Mouse (Mus musculus): ENCODE data around the gene Rreb1. TPM values are rescaled to one million over a fixed set of nuclear protein-coding genes. Genes with fewer than 3 reads are reported as not detected.

Gene Rreb1
- polyA plus RNA-seq, 1 experiment from 2014 or later, result 6.1 TPM

- Histone ChIP-seq H3K27me3 (peaks cover 20% of the 10 kb centered on the region), H3K27ac (no peak overlapping the region), H3K9me3 (replicated peaks) (no peaks in the 10 kb centered on the region), H3K36me3 (no peaks in the 10 kb centered on the region), H3K4me3 (no peak overlapping the region), H3K4me1 (peaks cover 10% of the 10 kb centered on the region), H3K9ac (no peak overlapping the region), H3K4me2 (replicated peaks) (no peak overlapping the region)
- 93% methylated on average over 6 of the region's 6 CpGs for WGBS
- ATAC-seq (ENCODE audit: low FRiP score), result no peak
These were observed 5.5 kb downstream of the Rreb1 start for GRCm38 (mm10) chr13:37783676-37784075.

- 88% methylated on average over 7 of the region's 7 CpGs for WGBS
- peaks cover 15% of the 10 kb centered on the region for H3K27me3 ChIP-seq
- H3K9ac ChIP-seq, result no peak overlapping the region
- H3K36me3 ChIP-seq, result no peaks in the 10 kb centered on the region
- ATAC-seq (ENCODE audit: low FRiP score), result no peak
- H3K4me2 ChIP-seq (replicated peaks), result no peak overlapping the region
- no peaks in the 10 kb centered on the region for H3K9me3 ChIP-seq (replicated peaks)
- H3K27ac ChIP-seq, result no peak overlapping the region
- peaks cover 5% of the 10 kb centered on the region for H3K4me1 ChIP-seq
- H3K4me3 ChIP-seq, result no peak overlapping the region
These were observed 6.0 kb downstream of the Rreb1 start for GRCm38 (mm10) chr13:37784226-37784625.

DNA sequence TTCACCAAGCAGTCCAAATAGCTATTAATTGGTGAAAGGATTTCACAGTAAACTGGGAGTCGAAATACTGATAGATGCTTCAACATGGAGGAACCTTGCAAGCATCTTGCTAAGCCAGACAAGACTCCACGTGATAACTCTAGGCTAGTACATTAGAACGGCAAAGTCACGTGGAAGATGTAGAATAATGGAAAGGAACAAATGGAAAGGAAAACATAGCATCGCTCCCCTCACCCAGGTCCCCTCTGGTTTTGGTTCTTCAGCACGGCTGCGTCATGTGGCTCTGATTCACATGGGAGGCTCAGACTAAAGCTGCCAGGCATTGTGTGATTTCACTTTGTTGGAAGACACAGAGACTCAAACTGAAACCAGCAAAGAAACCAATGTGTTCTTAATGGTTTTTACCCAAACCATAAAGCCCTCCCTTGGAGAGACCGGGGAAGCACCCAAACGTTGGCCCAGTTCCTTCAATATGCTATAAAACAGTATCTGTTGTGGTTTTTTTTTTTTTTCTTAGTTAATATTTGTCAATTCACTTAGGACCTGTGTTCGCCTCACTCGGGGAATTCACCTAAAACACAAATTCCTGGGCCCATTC, 14.6 kb downstream of the Rreb1 start:
- no peak for ATAC-seq (ENCODE audit: low FRiP score)
- Histone ChIP-seq H3K9ac (no peak overlapping the region), H3K36me3 (no peaks in the 10 kb centered on the region), H3K4me2 (replicated peaks) (no peak overlapping the region), H3K9me3 (replicated peaks) (no peaks in the 10 kb centered on the region), H3K4me1 (no peaks in the 10 kb centered on the region), H3K27ac (no peak overlapping the region), H3K4me3 (no peak overlapping the region), H3K27me3 (no peaks in the 10 kb centered on the region)
- WGBS, result 89% methylated on average over 11 of the region's 11 CpGs

GRCm38 (mm10) chr13:37798811-37799210, 20.6 kb downstream of the Rreb1 start:
- Histone ChIP-seq H3K4me3 (no peak overlapping the region), H3K9me3 (replicated peaks) (no peaks in the 10 kb centered on the region), H3K4me1 (peaks cover 7% of the 10 kb centered on the region; the same call in 1 of the 2 replicates), H3K27ac (no peak overlapping the region), H3K36me3 (no peaks in the 10 kb centered on the region), H3K9ac (no peak overlapping the region), H3K4me2 (replicated peaks) (no peak overlapping the region), H3K27me3 (0 out of 2 replicates have a peak, but pooled peaks cover 5% of the 10 kb centered on the region)
- WGBS, result 96% methylated on average over 8 of the region's 8 CpGs
- no peak for ATAC-seq (ENCODE audit: low FRiP score)

GRCm38 (mm10) chr13:37799413-37799812, 21.2 kb downstream of the Rreb1 start:
- H3K9me3 ChIP-seq (replicated peaks), result no peaks in the 10 kb centered on the region
- peaks cover 7% of the 10 kb centered on the region; the same call in 1 of the 2 replicates for H3K4me1 ChIP-seq
- no peak overlapping the region for H3K4me2 ChIP-seq (replicated peaks)
- 0 out of 2 replicates have a peak, but pooled peaks cover 5% of the 10 kb centered on the region for H3K27me3 ChIP-seq
- no peak overlapping the region for H3K9ac ChIP-seq
- ATAC-seq (ENCODE audit: low FRiP score), result no peak
- no peak overlapping the region for H3K4me3 ChIP-seq
- H3K36me3 ChIP-seq, result no peaks in the 10 kb centered on the region
- WGBS, result 87% methylated on average over 9 of the region's 9 CpGs
- no peak overlapping the region for H3K27ac ChIP-seq

DNA sequence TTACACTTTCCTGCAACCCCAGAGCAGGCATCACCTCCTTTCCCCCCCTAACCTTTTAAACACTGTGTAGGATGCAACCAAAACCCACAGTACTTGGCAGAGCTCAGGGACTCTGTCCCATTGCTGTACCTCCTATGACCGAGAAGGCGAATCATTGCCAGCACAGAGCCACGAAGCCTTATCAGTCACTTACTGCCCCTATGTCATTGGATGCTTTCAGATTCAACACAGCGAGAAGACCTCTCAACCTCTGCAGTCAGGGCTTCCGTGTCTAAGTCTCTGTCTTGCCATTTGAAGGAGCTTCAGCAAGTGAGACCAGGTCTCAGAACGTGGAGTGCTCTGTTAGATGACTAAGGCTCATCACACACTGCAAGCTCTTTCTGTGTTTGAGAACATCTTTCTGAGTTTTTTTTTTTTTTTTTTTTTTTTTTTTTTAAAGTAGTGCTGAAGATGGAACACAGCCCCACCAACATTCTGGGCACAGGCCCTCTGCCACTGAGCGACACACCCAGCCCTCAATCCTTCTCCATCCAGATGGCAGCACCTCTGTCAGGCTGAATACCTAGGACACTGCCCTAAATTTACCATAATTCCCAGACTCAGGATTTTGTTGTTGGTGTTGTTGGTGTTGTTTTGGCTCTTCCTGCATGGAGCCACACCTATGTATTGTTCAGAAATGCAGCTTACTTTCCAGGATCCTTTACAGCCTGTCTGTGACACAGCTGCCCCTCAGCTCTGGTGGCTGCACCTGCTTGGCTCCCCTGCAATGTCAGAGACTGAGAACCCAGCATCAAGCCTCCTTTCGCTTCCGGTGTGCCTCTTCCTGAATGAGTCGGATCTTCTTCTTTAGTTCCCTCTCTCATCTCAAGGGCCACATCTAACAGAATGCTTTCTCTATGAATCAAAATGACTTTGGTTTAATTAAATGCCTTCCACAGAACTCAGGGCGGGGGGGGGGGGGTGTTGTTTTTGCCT, 23.2 kb downstream of the Rreb1 start:
- H3K27me3 ChIP-seq, result 0 out of 2 replicates have a peak, but pooled peaks cover 5% of the 10 kb centered on the region
- no peak overlapping the region for H3K4me2 ChIP-seq (replicated peaks)
- H3K4me3 ChIP-seq, result no peak overlapping the region
- H3K9me3 ChIP-seq (replicated peaks), result no peaks in the 10 kb centered on the region
- H3K27ac ChIP-seq, result no peak overlapping the region
- 57% methylated on average over 11 of the region's 11 CpGs for WGBS
- H3K9ac ChIP-seq, result no peak overlapping the region
- ATAC-seq (ENCODE audit: low FRiP score), result no peak
- H3K36me3 ChIP-seq, result no peaks in the 10 kb centered on the region
- H3K4me1 ChIP-seq, result peaks cover 7% of the 10 kb centered on the region; the same call in 1 of the 2 replicates

DNA sequence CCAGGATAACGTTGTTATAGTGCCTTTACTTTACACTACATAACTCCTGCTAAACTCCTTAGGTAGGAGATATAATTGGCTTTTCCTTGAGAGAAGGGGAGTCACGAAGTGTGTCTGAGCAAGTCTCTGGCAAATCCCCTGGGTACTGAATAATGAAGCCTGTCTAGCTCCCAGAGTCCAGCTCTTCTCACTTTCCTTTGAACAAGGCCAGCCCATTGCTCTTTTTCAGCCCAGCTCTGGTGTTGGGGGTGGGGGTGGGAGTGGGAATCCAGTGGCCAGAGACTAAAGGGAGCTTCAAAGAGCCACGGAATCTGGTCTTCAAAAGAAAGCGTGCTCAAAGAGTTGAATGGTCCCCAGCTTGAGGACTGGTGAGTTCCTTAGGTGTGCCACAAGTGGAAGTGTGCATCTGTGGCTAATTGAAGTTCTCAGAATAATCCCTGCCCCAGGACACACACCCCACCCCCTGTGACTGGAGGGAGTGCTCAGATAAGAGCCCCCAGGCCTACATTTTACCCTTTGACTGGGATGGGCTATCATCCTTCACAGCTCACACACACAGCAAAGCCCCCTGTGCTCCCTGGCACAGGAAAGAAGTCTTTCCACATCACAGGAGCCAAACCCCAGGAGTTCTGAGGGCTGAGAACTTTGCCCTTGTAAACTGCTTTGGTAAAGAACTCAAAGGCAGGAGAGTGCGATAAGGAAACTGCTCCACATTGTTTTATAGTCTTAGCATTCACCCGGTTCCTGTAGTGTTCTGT, 24.2 kb downstream of the Rreb1 start:
- H3K4me3 ChIP-seq, result no peak overlapping the region
- no peak for ATAC-seq (ENCODE audit: low FRiP score)
- 0 out of 2 replicates have a peak, but pooled peaks cover 5% of the 10 kb centered on the region for H3K27me3 ChIP-seq
- 19% methylated on average over 6 of the region's 6 CpGs for WGBS
- H3K9ac ChIP-seq, result no peak overlapping the region
- no peaks in the 10 kb centered on the region for H3K9me3 ChIP-seq (replicated peaks)
- no peaks in the 10 kb centered on the region for H3K36me3 ChIP-seq
- H3K27ac ChIP-seq, result no peak overlapping the region
- H3K4me2 ChIP-seq (replicated peaks), result no peak overlapping the region
- H3K4me1 ChIP-seq, result peaks cover 7% of the 10 kb centered on the region; the same call in 1 of the 2 replicates

- 87% methylated on average over 5 of the region's 5 CpGs for WGBS
- ATAC-seq (ENCODE audit: low FRiP score), result no peak
- H3K27ac ChIP-seq, result no peak overlapping the region
- H3K9me3 ChIP-seq (replicated peaks), result no peaks in the 10 kb centered on the region
- no peak overlapping the region for H3K4me3 ChIP-seq
- peaks cover 7% of the 10 kb centered on the region; the same call in 1 of the 2 replicates for H3K4me1 ChIP-seq
- no peaks in the 10 kb centered on the region for H3K36me3 ChIP-seq
- no peak overlapping the region for H3K4me2 ChIP-seq (replicated peaks)
- no peak overlapping the region for H3K9ac ChIP-seq
- H3K27me3 ChIP-seq, result 0 out of 2 replicates have a peak, but pooled peaks cover 5% of the 10 kb centered on the region
These were observed 25.0 kb downstream of the Rreb1 start for GRCm38 (mm10) chr13:37803244-37803643.

DNA sequence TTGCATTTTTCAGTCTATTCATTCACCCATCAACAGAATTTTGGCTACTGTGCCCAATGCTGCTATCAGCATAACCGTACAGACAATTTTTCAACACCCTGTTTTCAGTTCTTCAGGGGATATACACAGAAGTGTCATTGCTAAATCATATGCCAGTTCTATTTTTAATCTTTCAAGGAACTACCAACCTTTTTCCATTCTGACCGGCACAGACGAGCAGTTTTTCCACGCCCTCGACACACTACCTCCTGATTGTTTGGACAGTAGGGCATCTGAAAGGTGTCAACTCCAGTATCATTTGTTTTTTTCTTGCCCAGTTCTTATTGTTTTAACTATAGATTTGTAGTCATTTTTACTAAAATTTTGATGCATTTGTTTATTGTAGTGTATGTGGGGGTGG, 25.8 kb downstream of the Rreb1 start:
- Histone ChIP-seq H3K9me3 (replicated peaks) (no peaks in the 10 kb centered on the region), H3K4me3 (no peak overlapping the region), H3K9ac (no peak overlapping the region), H3K36me3 (no peaks in the 10 kb centered on the region), H3K27ac (no peak overlapping the region), H3K27me3 (0 out of 2 replicates have a peak, but pooled peaks cover 5% of the 10 kb centered on the region), H3K4me2 (replicated peaks) (no peak overlapping the region), H3K4me1 (peaks cover 7% of the 10 kb centered on the region; the same call in 1 of the 2 replicates)
- ATAC-seq (ENCODE audit: low FRiP score), result no peak
- WGBS, result 84% methylated on average over 5 of the region's 5 CpGs

DNA sequence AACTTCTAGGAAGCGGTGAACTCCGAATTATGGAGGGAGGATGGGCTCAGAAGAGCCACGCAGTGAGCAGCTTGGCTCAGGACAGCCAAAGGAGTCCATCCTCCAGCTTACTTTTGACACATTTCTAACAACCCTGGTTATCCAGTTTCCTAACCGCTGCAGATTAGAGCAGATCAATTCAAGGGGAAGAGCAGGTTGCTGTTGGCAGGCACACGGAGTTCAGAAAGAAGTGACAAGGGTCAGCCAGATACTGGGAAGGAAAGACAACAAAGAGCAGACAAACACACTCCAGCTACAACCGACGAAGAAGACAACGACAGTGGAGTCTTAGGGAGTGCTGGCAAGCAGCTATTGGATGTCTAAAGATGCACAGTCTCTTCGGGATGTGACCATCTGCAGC, 36.8 kb downstream of the Rreb1 start:
- no peak overlapping the region for H3K4me2 ChIP-seq (replicated peaks)
- H3K36me3 ChIP-seq, result no peaks in the 10 kb centered on the region
- H3K27ac ChIP-seq, result no peak overlapping the region
- no peak overlapping the region for H3K4me3 ChIP-seq
- ATAC-seq (ENCODE audit: low FRiP score), result no peak
- 78% methylated on average over 9 of the region's 9 CpGs for whole genome bisulfite sequencing
- no peaks in the 10 kb centered on the region for H3K9me3 ChIP-seq (replicated peaks)
- H3K9ac ChIP-seq, result no peak overlapping the region
- H3K27me3 ChIP-seq, result no peaks in the 10 kb centered on the region
- no peaks in the 10 kb centered on the region for H3K4me1 ChIP-seq

DNA sequence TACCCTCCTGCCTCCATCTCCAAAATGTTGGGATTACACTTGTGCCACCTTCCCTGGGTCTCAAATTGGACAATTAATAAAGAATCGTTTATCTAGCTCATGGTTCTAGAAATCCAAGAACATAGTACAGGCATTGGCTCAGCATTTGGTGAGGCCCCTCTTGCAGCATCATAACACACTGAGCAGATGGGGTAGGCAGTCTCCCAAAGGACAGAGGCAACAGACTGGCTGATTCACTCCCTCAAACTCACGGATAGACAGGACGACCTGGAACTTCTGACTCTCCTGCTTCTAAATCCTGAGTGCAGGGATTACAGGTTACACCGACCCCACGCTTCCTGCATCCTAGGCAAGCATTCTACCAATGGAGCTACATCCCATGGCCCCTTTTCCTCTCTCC, 38.5 kb downstream of the Rreb1 start:
- ATAC-seq (ENCODE audit: low FRiP score), result no peak
- no peak overlapping the region for H3K9ac ChIP-seq
- H3K27me3 ChIP-seq, result no peaks in the 10 kb centered on the region
- H3K4me2 ChIP-seq (replicated peaks), result no peak overlapping the region
- H3K9me3 ChIP-seq (replicated peaks), result no peaks in the 10 kb centered on the region
- no peaks in the 10 kb centered on the region for H3K36me3 ChIP-seq
- H3K27ac ChIP-seq, result no peak overlapping the region
- H3K4me1 ChIP-seq, result 0 out of 2 replicates have a peak, but pooled peaks cover 4% of the 10 kb centered on the region
- 80% methylated on average over 5 of the region's 5 CpGs for WGBS
- no peak overlapping the region for H3K4me3 ChIP-seq

- Histone ChIP-seq H3K4me3 (no peak overlapping the region), H3K27me3 (peaks cover 27% of the 10 kb centered on the region), H3K9me3 (replicated peaks) (no peaks in the 10 kb centered on the region), H3K4me2 (replicated peaks) (no peak overlapping the region), H3K36me3 (no peaks in the 10 kb centered on the region), H3K4me1 (peaks cover 15% of the 10 kb centered on the region), H3K9ac (no peak overlapping the region), H3K27ac (no peak overlapping the region)
- no peak for ATAC-seq (ENCODE audit: low FRiP score)
- 47% methylated on average over 4 of the region's 4 CpGs for WGBS
These were observed 43.2 kb downstream of the Rreb1 start for GRCm38 (mm10) chr13:37821413-37821812.
